Mouse (Mus musculus) ES-Bruce4 (cell line): Measurements from ENCODE around the gene Ift27.

Source experiments
- CTCF ChIP-seq: IDR thresholded peaks from one replicate; pipeline ENCODE4 v1.8.1; 2011; ENCODE audit warnings: low read depth, low read length
- EP300 ChIP-seq: IDR thresholded peaks from 2 replicates; pipeline ENCODE4 v1.6.1; 2011; ENCODE audit warnings: low read depth, low read length; ENCODE audit not compliant: insufficient read depth
- POLR2A ChIP-seq: IDR thresholded peaks from one replicate; pipeline ENCODE4 v1.8.1; 2011; ENCODE audit warnings: low read length; ENCODE audit not compliant: insufficient read depth

DNA sequence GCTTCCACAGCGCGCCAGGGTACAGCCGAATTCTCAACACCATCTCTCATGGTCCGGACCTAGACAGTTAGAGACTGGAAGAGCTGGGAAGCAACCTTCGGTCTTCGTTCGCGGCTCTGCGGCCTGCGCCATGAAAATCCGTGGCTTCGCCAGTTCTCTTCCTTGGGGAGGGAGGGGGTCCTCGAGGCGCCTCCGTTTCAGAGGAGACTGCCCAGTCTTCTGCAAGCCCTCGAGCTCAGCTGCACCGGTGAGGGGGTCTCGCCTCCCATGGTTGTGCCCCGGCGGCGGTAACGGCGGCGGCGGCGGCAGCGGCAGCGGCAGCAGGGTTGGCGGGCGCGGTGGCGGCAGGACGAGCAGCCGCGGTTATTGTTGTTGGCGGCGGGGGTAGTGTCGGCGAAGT lies 54.7 kb downstream of the Ift27 start:
- no peak for TF ChIP-seq POLR2A
- TF ChIP-seq CTCF, result no peak
- TF ChIP-seq EP300, result no peak
